ENCODE assay signal across 8 mouse cellular contexts in genomic region chr19:9992011-9992958, GRCm38 (mm10). TPM values are rescaled to one million over a fixed set of nuclear protein-coding genes. Genes with fewer than 3 reads are reported as not detected.
DNase-seq lines count a peak whose midpoint lies in the region; ATAC-seq and TF ChIP-seq lines count a peak whose summit lies in the region.

No protein-coding gene starts in this region.

- TF ChIP-seq CTCF in lung, adult 2 months (IDR thresholded peaks at IDR 0.05; ENCODE audit: insufficient read depth, low read length): no peak

- peak overlapping the region; percentile 56 for H3K4me2 ChIP-seq in limb, embryonic 13.5 days (replicated peaks)
- peak overlapping the region; percentile 42 for H3K4me2 ChIP-seq in stomach, embryonic 14.5 days (replicated peaks; ENCODE audit: low read depth, low read length)

- peak overlapping the region; percentile 25 for H3K9ac ChIP-seq in limb, embryonic 13.5 days
- H3K9ac ChIP-seq in stomach, embryonic 14.5 days (replicated peaks; ENCODE audit: low read depth, low read length): no peak overlapping the region

- H3K27me3 ChIP-seq in limb, embryonic 13.5 days: no peaks in the 10 kb centered on the region
- no peaks in the 10 kb centered on the region for H3K27me3 ChIP-seq in stomach, embryonic 14.5 days (ENCODE audit: control insufficient read depth, insufficient read depth, low read length)

- H3K36me3 ChIP-seq in limb, embryonic 13.5 days: no peaks in the 10 kb centered on the region
- no peaks in the 10 kb centered on the region for H3K36me3 ChIP-seq in stomach, embryonic 14.5 days (ENCODE audit: control insufficient read depth, insufficient read depth, low read length)

- TF ChIP-seq POLR2A in lung, adult 2 months (IDR thresholded peaks at IDR 0.05; ENCODE audit: borderline replicate concordance, extremely low read depth, low read depth, low read length): no peak

- WGBS in lung, adult 2 months: 62% methylated on average over 26 of the region's 26 CpGs
- 43% methylated on average over 26 of the region's 26 CpGs for WGBS in limb, embryonic 13.5 days
- 42% methylated on average over 26 of the region's 26 CpGs for WGBS in stomach, embryonic 14.5 days

- DNase-seq in cerebellum, adult 11-12 months: peak; percentile 44
- no peak for DNase-seq in cerebellum, postnatal 25 days
- DNase-seq in lung, adult 2 months: no peak
- DNase-seq in lung, postnatal 36 days: no peak
- DNase-seq in layer of hippocampus, postnatal 14 days (ENCODE audit: low spot score in 2 of 2): no peak
- no peak for DNase-seq in gastrocnemius, postnatal 4 days (ENCODE audit: low spot score in 2 of 2)

- no peak overlapping the region for H3K27ac ChIP-seq in limb, embryonic 13.5 days
- no peak overlapping the region for H3K27ac ChIP-seq in stomach, embryonic 14.5 days (ENCODE audit: low read length)

- peak; percentile 21; the same call in 1 of the 2 replicates for ATAC-seq in limb, embryonic 13.5 days (ENCODE audit: low FRiP score, low read depth)
- ATAC-seq in stomach, embryonic 14.5 days (ENCODE audit: insufficient number of reproducible peaks, insufficient read depth, low FRiP score, low read depth): peak; percentile 34

- H3K9me3 ChIP-seq in limb, embryonic 13.5 days: no peaks in the 10 kb centered on the region
- H3K9me3 ChIP-seq in stomach, embryonic 14.5 days (ENCODE audit: control insufficient read depth, low read depth, low read length): no peaks in the 10 kb centered on the region

- peaks cover 6% of the 10 kb centered on the region; the same call in 1 of the 2 replicates for H3K4me1 ChIP-seq in lung, adult 2 months (ENCODE audit: control insufficient read depth, insufficient read depth, low read length)
- H3K4me1 ChIP-seq in limb, embryonic 13.5 days: peaks cover 18% of the 10 kb centered on the region
- H3K4me1 ChIP-seq in stomach, embryonic 14.5 days (ENCODE audit: control insufficient read depth, insufficient read depth, low read length): peaks cover 11% of the 10 kb centered on the region; the same call in 1 of the 2 replicates

- peak overlapping the region; percentile 17 for H3K4me3 ChIP-seq in lung, adult 2 months (replicated peaks; ENCODE audit: extremely low read depth, low read depth, low read length)
- H3K4me3 ChIP-seq in limb, embryonic 13.5 days: peak overlapping the region; percentile 32
- peak overlapping the region; percentile 25 for H3K4me3 ChIP-seq in stomach, embryonic 14.5 days (ENCODE audit: low read depth, low read length)

RNA-seq across cellular contexts. Expression of gene Best1, which starts 9.1 kb away (rescaled TPM):
- 2.3 and 3.1 TPM in 2 replicates for polyA plus RNA-seq in lung, adult 2 months (2012; rRNA removed)
- 2.0 and 2.1 TPM in 2 replicates for polyA plus RNA-seq in limb, embryonic 13.5 days (2015; fragmentation: Nextera tagmentation; extraction: Ambion mirVana)
- 0.35 and 0.72 TPM in 2 replicates for polyA plus RNA-seq in stomach, embryonic 14.5 days (2014; fragmentation: Nextera tagmentation; extraction: Ambion mirVana)
- 1 to 10 TPM in 1 of 2 experiments, under 1 TPM in 1; 0.97 to 1.1 TPM for total RNA-seq in layer of hippocampus, postnatal 14 days (2021)
- total RNA-seq in gastrocnemius, postnatal 4 days (2021): 1 to 10 TPM; 1.2 to 1.5 TPM

RNA-seq across cellular contexts. Expression of gene Rab3il1, which starts 9.2 kb away (rescaled TPM):
- polyA plus RNA-seq in lung, adult 2 months (2012; rRNA removed): 10.5 and 13.8 TPM in 2 replicates
- 40.6 and 45.2 TPM in 2 replicates for polyA plus RNA-seq in limb, embryonic 13.5 days (2015; fragmentation: Nextera tagmentation; extraction: Ambion mirVana)
- polyA plus RNA-seq in stomach, embryonic 14.5 days (2014; fragmentation: Nextera tagmentation; extraction: Ambion mirVana): 26.0 and 28.6 TPM in 2 replicates
- 10 to 100 TPM in 1 of 2 experiments, 1 to 10 TPM in 1; 8.9 to 12.8 TPM for total RNA-seq in layer of hippocampus, postnatal 14 days (2021)
- 10 to 100 TPM; 24.2 to 26.1 TPM for total RNA-seq in gastrocnemius, postnatal 4 days (2021)

RNA-seq across cellular contexts. Expression of gene Fth1, which starts 11.9 kb away (rescaled TPM):
- 4,642 and 7,955 TPM in 2 replicates for polyA plus RNA-seq in lung, adult 2 months (2012; rRNA removed)
- 1,470 and 1,484 TPM in 2 replicates for polyA plus RNA-seq in limb, embryonic 13.5 days (2015; fragmentation: Nextera tagmentation; extraction: Ambion mirVana)
- 1,491 and 1,524 TPM in 2 replicates for polyA plus RNA-seq in stomach, embryonic 14.5 days (2014; fragmentation: Nextera tagmentation; extraction: Ambion mirVana)
- 1,000 to 10,000 TPM; 2,325 to 2,371 TPM for total RNA-seq in layer of hippocampus, postnatal 14 days (2021)
- total RNA-seq in gastrocnemius, postnatal 4 days (2021): 1,000 to 10,000 TPM; 1,831 to 1,888 TPM

RNA-seq across cellular contexts. Expression of gene Fads3, which starts 49.1 kb away (rescaled TPM):
- 283 and 341 TPM in 2 replicates for polyA plus RNA-seq in lung, adult 2 months (2012; rRNA removed)
- polyA plus RNA-seq in limb, embryonic 13.5 days (2015; fragmentation: Nextera tagmentation; extraction: Ambion mirVana): 10.0 and 10.8 TPM in 2 replicates
- 9.1 and 11.2 TPM in 2 replicates for polyA plus RNA-seq in stomach, embryonic 14.5 days (2014; fragmentation: Nextera tagmentation; extraction: Ambion mirVana)
- total RNA-seq in layer of hippocampus, postnatal 14 days (2021): 10 to 100 TPM; 34.3 to 36.8 TPM
- 10 to 100 TPM; 16.8 to 28.4 TPM for total RNA-seq in gastrocnemius, postnatal 4 days (2021)
